Mouse (Mus musculus) neutrophil, adult 5-6 weeks (primary cell): ENCODE results near the gene Rims4. TPM values are rescaled to one million over a fixed set of nuclear protein-coding genes. Genes with fewer than 3 reads are reported as not detected.

Source experiments
- ATAC-seq: fragments of 151-379, 151-347 bp; 2 replicates; pipeline ENCODE4 v1.8.0; 2017; ENCODE audit warnings: mild to moderate bottlenecking, moderate TSS enrichment; ENCODE audit not compliant: insufficient number of reproducible peaks, poor library complexity, low FRiP score, severe bottlenecking; ENCODE audit errors: extremely low read depth
- total RNA-seq: library from RNA; stranded (forward); fragments of 200-1000 nt; gene quantifications from 2 replicates; pipeline ENCODE4 v1.2.3, GENCODE M21; 2017

Rims4 gene
- total RNA-seq, 1 experiment from 2014 or later, result not detected

GRCm38 (mm10) chr2:163814739-163815465 is 103.6 kb downstream of the Rims4 start:
- no peak for ATAC-seq

DNA sequence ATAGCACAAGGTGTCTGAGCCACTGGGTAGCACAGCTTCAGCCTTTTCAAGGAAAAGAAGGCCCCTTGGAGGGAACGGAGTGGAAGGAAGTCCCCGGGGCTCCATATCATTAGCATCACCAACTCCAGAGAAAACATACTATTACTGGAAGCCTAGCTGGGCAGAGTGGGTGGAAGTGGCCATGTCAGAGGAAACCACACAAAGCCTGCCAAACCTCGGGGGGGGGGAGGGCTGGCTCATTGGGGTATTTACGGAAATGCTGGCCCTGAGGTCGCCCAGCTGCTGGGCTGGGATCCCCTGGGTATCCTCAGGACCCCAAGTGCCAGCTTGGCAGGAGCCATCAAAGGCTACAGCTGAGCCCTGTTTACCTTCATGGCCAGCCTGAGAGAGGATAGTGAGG is 105.4 kb downstream of the Rims4 start:
- ATAC-seq, result no peak

Other genes with a start within 250 kb of the Rims4 start
- 3.8 and 4.9 TPM in 2 replicates for gene Ada, start 168.4 kb downstream of the Rims4 start, total RNA-seq
- gene Ccn5, start 97.8 kb downstream of the Rims4 start, total RNA-seq, result not detected in 2 replicates
- gene Kcnk15, start 65.0 kb downstream of the Rims4 start, total RNA-seq, result not detected in 2 replicates
- 48.5 and 49.7 TPM in 2 replicates for gene Ywhab, start 76.3 kb upstream of the Rims4 start, total RNA-seq
- 0.37 and 6.4 TPM in 2 replicates for gene Pabpc1l, start 106.8 kb upstream of the Rims4 start, total RNA-seq
- 434 and 452 TPM in 2 replicates for gene Stk4, start 151.6 kb upstream of the Rims4 start, total RNA-seq
- 63.2 and 77.7 TPM in 2 replicates for gene Tomm34, start 152.5 kb upstream of the Rims4 start, total RNA-seq